Comparison of ENCODE assay signal across 19 mouse cellular contexts in the genomic region with DNA sequence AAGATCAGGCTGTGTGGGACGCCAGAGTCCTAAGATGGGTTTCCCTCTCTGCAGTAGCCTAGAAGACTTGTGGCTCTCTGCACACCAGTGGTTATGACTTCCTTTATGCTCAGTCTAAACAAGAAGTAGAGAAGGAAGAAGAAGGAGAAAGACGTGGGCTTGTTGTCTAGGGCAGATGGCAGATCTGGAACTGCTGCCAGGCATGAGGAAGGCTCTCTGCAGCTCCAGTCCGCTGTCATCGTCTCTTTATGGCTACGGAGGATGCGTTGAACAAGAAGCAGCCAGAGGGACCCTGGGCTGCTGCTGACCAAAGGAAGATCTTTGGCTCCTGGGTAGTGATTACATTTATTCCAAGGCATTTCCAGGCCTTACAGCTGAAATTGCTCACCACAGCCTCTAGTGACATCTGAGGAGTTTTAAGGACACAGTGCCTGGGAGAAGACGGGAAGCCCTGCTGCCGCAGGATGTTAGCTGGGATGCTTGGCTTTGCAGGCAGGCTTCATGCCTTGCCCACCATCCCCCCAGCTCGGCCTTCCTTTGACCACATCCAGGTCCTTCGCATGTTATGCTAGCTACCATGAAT.
A peak's percentile ranks its signal among the peaks of the same experiment; 100 is the strongest.
DNase-seq lines count a peak whose midpoint lies in the region; ATAC-seq lines count a peak whose summit lies in the region.
"Had no signal": no experiment of that assay in that cellular context is flagged by ENCODE, and none has a peak within 500 bp of the region (broad histone marks: within the 10 kb centered on the region; RNA-seq: fewer than 3 reads in every experiment).

No protein-coding gene starts in this region.

- H3K4me2 ChIP-seq in forebrain, embryonic 11.5 days (ENCODE audit: low read depth, low read length, severe bottlenecking), result no peak overlapping the region
- H3K4me2 ChIP-seq in forebrain, embryonic 15.5 days (replicated peaks), result no peak overlapping the region
- H3K4me2 ChIP-seq: hindbrain, embryonic 12.5 days; intestine, embryonic 15.5 days; limb, embryonic 13.5 days; liver, embryonic 15.5 days; midbrain, embryonic 15.5 days had no signal

- no peaks in the 10 kb centered on the region for H3K4me1 ChIP-seq in forebrain, embryonic 11.5 days (replicated peaks; ENCODE audit: control insufficient read depth, insufficient read depth, low read length)
- H3K4me1 ChIP-seq in forebrain, embryonic 15.5 days, result peaks cover 14% of the 10 kb centered on the region
- H3K4me1 ChIP-seq: hindbrain, embryonic 12.5 days; limb, embryonic 13.5 days; liver, embryonic 15.5 days; midbrain, embryonic 15.5 days had no signal

- H3K36me3 ChIP-seq in forebrain, embryonic 11.5 days (ENCODE audit: control insufficient read depth, insufficient read depth, low read length), result no peaks in the 10 kb centered on the region
- H3K36me3 ChIP-seq in forebrain, embryonic 15.5 days, result no peaks in the 10 kb centered on the region
- H3K36me3 ChIP-seq: hindbrain, embryonic 12.5 days; intestine, embryonic 15.5 days; limb, embryonic 13.5 days; liver, embryonic 15.5 days; midbrain, embryonic 15.5 days had no signal

- H3K27ac ChIP-seq in forebrain, embryonic 11.5 days (ENCODE audit: low read depth, low read length), result no peak overlapping the region
- no peak overlapping the region for H3K27ac ChIP-seq in forebrain, embryonic 15.5 days (replicated peaks)
- H3K27ac ChIP-seq: hindbrain, embryonic 12.5 days; intestine, embryonic 15.5 days; limb, embryonic 13.5 days; liver, embryonic 15.5 days; midbrain, embryonic 15.5 days had no signal

- no peak overlapping the region for H3K4me3 ChIP-seq in forebrain, embryonic 11.5 days (ENCODE audit: low read depth, low read length)
- no peak overlapping the region for H3K4me3 ChIP-seq in forebrain, embryonic 15.5 days
- H3K4me3 ChIP-seq: hindbrain, embryonic 12.5 days; intestine, embryonic 15.5 days; limb, embryonic 13.5 days; liver, embryonic 15.5 days; midbrain, embryonic 15.5 days had no signal

- no peak for ATAC-seq in forebrain, embryonic 11.5 days (replicated peaks; ENCODE audit: low FRiP score)
- ATAC-seq in forebrain, embryonic 15.5 days (replicated peaks), result no peak
- ATAC-seq: forebrain, embryonic 14.5 days; intestine, embryonic 15.5 days; midbrain, embryonic 15.5 days had no signal

- 89% methylated on average over 10 of the region's 10 CpGs for WGBS in forebrain, embryonic 11.5 days
- WGBS in forebrain, embryonic 15.5 days, result 82% methylated on average over 10 of the region's 10 CpGs

- H3K9ac ChIP-seq in forebrain, embryonic 11.5 days (ENCODE audit: low read length), result no peak overlapping the region
- no peak overlapping the region for H3K9ac ChIP-seq in forebrain, embryonic 15.5 days (replicated peaks)
- H3K9ac ChIP-seq: hindbrain, embryonic 12.5 days; intestine, embryonic 15.5 days; limb, embryonic 13.5 days; liver, embryonic 15.5 days; midbrain, embryonic 15.5 days had no signal

- DNase-seq in forebrain, embryonic 11.5 days (ENCODE audit: low spot score), result peak; percentile 25
- DNase-seq in kidney, postnatal 4 days, result peak; percentile 10 to 31
- DNase-seq in kidney, adult 8-10 months, result no peak
- peak; percentile 31 to 73 for DNase-seq in frontal cortex, adult 2 months (ENCODE audit: extremely low spot score in 1 of 2, low spot score in 1 of 2)
- DNase-seq in right cerebral cortex, adult 2 months (ENCODE audit: low spot score in 2 of 2), result peak; percentile 59 to 66
- DNase-seq in thymus, postnatal 14 days, result no peak
- no peak for DNase-seq in yolk sac, embryonic 10.5 days (ENCODE audit: low spot score)
- DNase-seq: adrenal gland, postnatal 14 days; cerebellum, adult 8-10 months; gastrocnemius, postnatal 25 days; lung, postnatal 4 days had no signal

- no peaks in the 10 kb centered on the region for H3K9me3 ChIP-seq in forebrain, embryonic 11.5 days (ENCODE audit: control insufficient read depth, low read length)
- H3K9me3 ChIP-seq in forebrain, embryonic 15.5 days, result no peaks in the 10 kb centered on the region
- H3K9me3 ChIP-seq: hindbrain, embryonic 12.5 days; intestine, embryonic 15.5 days; limb, embryonic 13.5 days; liver, embryonic 15.5 days; midbrain, embryonic 15.5 days had no signal

- H3K27me3 ChIP-seq in forebrain, embryonic 11.5 days (ENCODE audit: control insufficient read depth, insufficient read depth, low read length), result no peaks in the 10 kb centered on the region
- H3K27me3 ChIP-seq in forebrain, embryonic 15.5 days, result no peaks in the 10 kb centered on the region
- H3K27me3 ChIP-seq: CH12.LX; intestine, embryonic 15.5 days; liver, embryonic 15.5 days; midbrain, embryonic 15.5 days had no signal

Comparison
In these comparisons a context has a peak if more than half of its experiments do, and no peak if none do; other contexts are left out.
1. DNase-seq: peak in forebrain, embryonic 11.5 days (single experiment), kidney, postnatal 4 days (2 of 2), frontal cortex, adult 2 months (2 of 2) and right cerebral cortex, adult 2 months (2 of 2); none in kidney, adult 8-10 months (0 of 2), thymus, postnatal 14 days (single experiment) and yolk sac, embryonic 10.5 days (single experiment).